Mouse (Mus musculus) liver, embryonic 12.5 days (tissue): ENCODE data around the gene Asap3. TPM values are rescaled to one million over a fixed set of nuclear protein-coding genes. Genes with fewer than 3 reads are reported as not detected.

Experiments
- ATAC-seq: fragments of 200-750 bp; cut with Nextera tagmentation; 2 replicates; pipeline ENCODE4 v1.8.0; 2017; ENCODE audit warnings: moderate number of reproducible peaks, mild to moderate bottlenecking, moderate library complexity
- H3K27ac ChIP-seq: fragments of 300-500 bp; sonication (generic); 2 replicates; pipeline ENCODE4 v1.5.1; 2016; ENCODE audit warnings: mild to moderate bottlenecking
- H3K27me3 ChIP-seq: fragments of 300-500 bp; sonication (generic); replicated peaks from 2 replicates; pipeline ENCODE4 v1.6.1; 2016; ENCODE audit warnings: mild to moderate bottlenecking, moderate library complexity
- H3K36me3 ChIP-seq: fragments of 300-500 bp; sonication (generic); 2 replicates; pipeline ENCODE4 v1.6.1; 2016; ENCODE audit warnings: mild to moderate bottlenecking, moderate library complexity
- H3K4me1 ChIP-seq: fragments of 300-500 bp; sonication (generic); 2 replicates; pipeline ENCODE4 v1.6.1; 2016
- H3K4me2 ChIP-seq: fragments of 300-500 bp; sonication (generic); 2 replicates; pipeline ENCODE4 v1.6.1; 2016; ENCODE audit warnings: mild to moderate bottlenecking, moderate library complexity
- H3K4me3 ChIP-seq: fragments of 300-500 bp; sonication (generic); 2 replicates; pipeline ENCODE4 v1.5.1; 2016; ENCODE audit warnings: mild to moderate bottlenecking, moderate library complexity
- H3K9ac ChIP-seq: fragments of 300-500 bp; sonication (generic); 2 replicates; pipeline ENCODE4 v1.6.1; 2016; ENCODE audit warnings: mild to moderate bottlenecking, moderate library complexity
- H3K9me3 ChIP-seq: fragments of 300-500 bp; sonication (generic); replicated peaks from 2 replicates; pipeline ENCODE4 v1.6.1; 2016; ENCODE audit warnings: mild to moderate bottlenecking, moderate library complexity
- WGBS: fragments of 180-500 bp; shearing (Covaris S2); methylation state at CpG from one replicate; pipeline ENCODE4 v1.1.7; 2016; ENCODE audit not compliant: insufficient replicate concordance; 5-methylcytosine and 5-hydroxymethylcytosine counted together
- polyA plus RNA-seq: library from polyadenylated mRNA; unstranded; fragments of >200 nt; fragmentation: Nextera tagmentation; extraction: Ambion mirVana; gene quantifications from 2 replicates; pipeline ENCODE4 v1.2.1, GENCODE M21; 2016

Gene Asap3
- polyA plus RNA-seq, 1 experiment from 2014 or later = 1.9 TPM

DNA sequence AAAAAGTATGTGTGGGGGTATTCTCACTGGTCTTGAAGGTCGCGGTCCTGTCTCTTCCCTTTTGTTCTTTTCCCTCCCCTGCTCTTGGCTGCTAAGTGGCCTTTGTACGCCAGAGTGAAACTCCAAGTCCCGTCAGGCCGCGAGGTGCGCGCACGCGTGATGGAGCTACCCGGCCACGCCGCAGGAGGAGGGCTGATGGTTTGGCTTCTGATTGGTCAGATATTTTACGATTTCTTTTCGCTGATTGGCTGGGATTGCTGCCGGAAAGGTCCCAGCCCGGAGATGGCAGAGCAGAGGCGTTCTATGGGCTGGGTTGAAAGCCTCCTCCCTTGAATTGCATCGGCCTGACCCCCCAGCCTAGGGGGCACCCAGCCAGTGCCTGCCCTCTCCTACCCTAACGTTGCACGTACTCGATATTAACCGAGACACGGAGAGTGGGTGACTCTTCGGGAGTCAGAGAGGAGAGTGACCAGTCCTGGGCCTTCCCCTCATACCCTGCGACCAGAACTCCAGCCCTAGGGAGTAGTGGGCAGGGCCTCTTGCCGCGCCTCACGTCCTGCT lies 79.7 kb downstream of the Asap3 start:
- Histone ChIP-seq H3K9me3 (peaks cover 16% of the 10 kb centered on the region), H3K27me3 (peaks cover 11% of the 10 kb centered on the region), H3K4me3 (peak overlapping the region; percentile 69), H3K4me2 (peak overlapping the region; percentile 87), H3K4me1 (peaks cover 27% of the 10 kb centered on the region), H3K36me3 (peaks cover 38% of the 10 kb centered on the region), H3K9ac (peak overlapping the region; percentile 70), H3K27ac (peak overlapping the region; percentile 65)
- ATAC-seq = peak; percentile 89
- under 1% methylated on average over 29 of the region's 29 CpGs for WGBS

DNA sequence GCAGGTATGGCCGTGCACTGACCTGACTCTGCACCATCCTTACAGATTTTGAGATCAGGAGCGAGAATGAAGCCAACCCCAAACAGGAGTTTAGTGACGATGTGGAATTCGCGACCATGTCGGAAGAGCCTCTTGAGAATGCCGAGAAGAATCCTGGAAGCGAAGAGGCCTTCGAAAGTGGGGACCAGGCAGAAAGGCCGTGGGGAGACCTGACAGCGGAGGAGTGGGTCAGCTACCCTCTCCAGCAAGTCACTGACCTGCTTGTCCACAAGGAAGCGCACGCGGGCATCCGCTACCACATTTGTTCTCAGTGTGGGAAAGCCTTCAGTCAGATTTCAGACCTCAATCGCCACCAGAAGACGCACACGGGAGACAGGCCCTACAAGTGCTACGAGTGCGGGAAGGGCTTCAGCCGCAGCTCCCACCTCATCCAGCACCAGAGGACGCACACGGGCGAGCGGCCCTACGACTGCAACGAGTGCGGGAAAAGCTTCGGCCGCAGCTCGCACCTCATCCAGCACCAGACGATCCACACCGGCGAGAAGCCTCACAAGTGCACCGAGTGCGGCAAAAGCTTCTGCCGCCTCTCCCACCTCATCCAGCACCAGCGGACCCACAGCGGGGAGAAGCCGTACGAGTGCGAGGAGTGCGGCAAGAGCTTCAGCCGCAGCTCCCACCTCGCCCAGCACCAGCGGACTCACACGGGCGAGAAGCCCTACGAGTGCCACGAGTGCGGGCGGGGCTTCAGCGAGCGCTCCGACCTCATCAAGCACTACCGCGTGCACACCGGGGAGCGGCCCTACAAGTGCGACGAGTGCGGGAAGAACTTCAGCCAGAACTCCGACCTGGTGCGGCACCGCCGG lies 84.0 kb downstream of the Asap3 start:
- Histone ChIP-seq H3K4me3 (no peak overlapping the region), H3K9ac (no peak overlapping the region), H3K4me1 (peaks cover 10% of the 10 kb centered on the region), H3K4me2 (no peak overlapping the region), H3K27ac (no peak overlapping the region), H3K9me3 (peaks cover 16% of the 10 kb centered on the region), H3K27me3 (no peaks in the 10 kb centered on the region), H3K36me3 (peaks cover 64% of the 10 kb centered on the region)
- ATAC-seq = no peak
- 82% methylated on average over 66 of the region's 66 CpGs for WGBS

DNA sequence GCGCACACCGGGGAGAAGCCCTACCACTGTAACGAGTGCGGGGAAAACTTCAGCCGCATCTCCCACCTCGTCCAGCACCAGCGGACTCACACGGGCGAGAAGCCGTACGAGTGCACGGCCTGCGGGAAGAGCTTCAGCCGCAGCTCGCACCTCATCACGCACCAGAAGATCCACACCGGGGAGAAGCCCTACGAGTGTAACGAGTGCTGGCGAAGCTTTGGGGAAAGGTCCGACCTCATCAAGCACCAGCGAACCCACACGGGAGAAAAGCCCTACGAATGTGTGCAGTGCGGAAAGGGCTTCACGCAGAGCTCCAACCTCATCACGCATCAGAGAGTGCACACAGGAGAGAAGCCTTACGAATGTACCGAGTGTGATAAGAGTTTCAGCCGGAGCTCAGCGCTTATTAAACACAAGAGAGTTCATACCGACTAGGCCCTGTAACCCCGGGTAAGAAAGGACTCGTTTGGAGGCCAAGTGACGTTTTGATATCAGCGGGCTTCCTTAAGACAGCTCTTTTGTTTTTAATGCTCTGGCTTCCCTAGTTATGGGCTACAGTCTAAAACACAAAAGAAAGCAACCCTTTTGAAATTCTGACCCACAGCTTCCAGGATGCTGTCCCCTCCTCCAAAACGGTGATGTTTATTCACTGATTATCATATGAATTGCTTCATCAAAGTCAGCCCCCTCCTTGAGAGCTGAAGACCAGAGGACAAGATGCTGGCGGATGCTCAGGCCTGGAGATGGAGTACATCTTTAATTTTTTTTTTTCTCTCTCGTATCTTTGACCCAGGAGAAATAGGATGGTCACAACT lies 84.8 kb downstream of the Asap3 start:
- Histone ChIP-seq H3K4me2 (no peak overlapping the region), H3K4me3 (no peak overlapping the region), H3K9me3 (peaks cover 16% of the 10 kb centered on the region), H3K4me1 (peaks cover 11% of the 10 kb centered on the region), H3K27ac (no peak overlapping the region), H3K36me3 (peaks cover 64% of the 10 kb centered on the region), H3K9ac (no peak overlapping the region), H3K27me3 (no peaks in the 10 kb centered on the region)
- ATAC-seq = no peak
- whole genome bisulfite sequencing = 84% methylated on average over 39 of the region's 39 CpGs

DNA sequence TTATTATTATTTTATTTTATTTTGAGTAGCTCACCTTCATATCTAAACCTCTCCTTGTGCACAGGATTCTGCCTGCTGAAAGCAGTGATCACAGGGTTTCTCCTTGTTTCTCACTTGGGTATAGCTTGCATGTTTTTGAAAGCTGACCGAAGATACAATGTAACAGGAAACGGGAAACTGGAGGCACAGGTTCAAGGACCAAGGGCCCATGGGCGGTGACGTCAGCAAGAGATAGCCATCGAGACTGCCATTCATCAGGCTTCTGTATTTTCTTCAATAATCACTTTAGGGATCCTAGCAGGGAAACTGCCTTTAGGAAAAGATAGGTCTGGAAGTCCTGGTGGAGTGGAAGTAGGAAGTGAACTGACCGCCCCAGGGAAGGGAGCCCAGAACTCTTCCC lies 85.5 kb downstream of the Asap3 start:
- Histone ChIP-seq H3K4me2 (no peak overlapping the region), H3K9ac (no peak overlapping the region), H3K27me3 (peaks cover 5% of the 10 kb centered on the region; the same call in 1 of the 2 replicates), H3K4me3 (no peak overlapping the region), H3K9me3 (peaks cover 16% of the 10 kb centered on the region), H3K4me1 (peaks cover 11% of the 10 kb centered on the region), H3K36me3 (peaks cover 64% of the 10 kb centered on the region), H3K27ac (no peak overlapping the region)
- no peak for ATAC-seq
- 85% methylated on average over 6 of the region's 6 CpGs for WGBS

Other genes starting within 250 kb of the Asap3 start
- gene Gale, start 242.6 kb upstream of the Asap3 start, polyA plus RNA-seq = 36.0 and 41.2 TPM in 2 replicates
- 59.5 and 61.7 TPM in 2 replicates for gene Lypla2, start 233.7 kb upstream of the Asap3 start, polyA plus RNA-seq
- 115 and 121 TPM in 2 replicates for gene Pithd1, start 219.1 kb upstream of the Asap3 start, polyA plus RNA-seq
- 38.2 and 39.4 TPM in 2 replicates for gene Eloa, start 184.6 kb upstream of the Asap3 start, polyA plus RNA-seq
- gene Rpl11, start 152.9 kb upstream of the Asap3 start, polyA plus RNA-seq = 350 and 362 TPM in 2 replicates
- gene Id3, start 62.9 kb upstream of the Asap3 start, polyA plus RNA-seq = 80.9 and 88.1 TPM in 2 replicates
- gene E2f2, start 34.0 kb upstream of the Asap3 start, polyA plus RNA-seq = 63.4 and 69.1 TPM in 2 replicates
- gene Tcea3, start 41.4 kb downstream of the Asap3 start, polyA plus RNA-seq = 9.8 and 11.1 TPM in 2 replicates
- gene Zfp46, start 78.3 kb downstream of the Asap3 start, polyA plus RNA-seq = 5.5 and 5.7 TPM in 2 replicates
- gene Hnrnpr, start 104.6 kb downstream of the Asap3 start, polyA plus RNA-seq = 84.7 and 87.9 TPM in 2 replicates
- gene Htr1d, start 217.2 kb downstream of the Asap3 start, polyA plus RNA-seq = not detected in 2 replicates